Mouse (Mus musculus): ENCODE measurements around the gene Slc35e2. TPM values are rescaled to one million over a fixed set of nuclear protein-coding genes. Genes with fewer than 3 reads are reported as not detected.

Slc35e2 gene
- 10 to 100 TPM; 24.5 to 30.3 TPM for total RNA-seq (2023)

DNA sequence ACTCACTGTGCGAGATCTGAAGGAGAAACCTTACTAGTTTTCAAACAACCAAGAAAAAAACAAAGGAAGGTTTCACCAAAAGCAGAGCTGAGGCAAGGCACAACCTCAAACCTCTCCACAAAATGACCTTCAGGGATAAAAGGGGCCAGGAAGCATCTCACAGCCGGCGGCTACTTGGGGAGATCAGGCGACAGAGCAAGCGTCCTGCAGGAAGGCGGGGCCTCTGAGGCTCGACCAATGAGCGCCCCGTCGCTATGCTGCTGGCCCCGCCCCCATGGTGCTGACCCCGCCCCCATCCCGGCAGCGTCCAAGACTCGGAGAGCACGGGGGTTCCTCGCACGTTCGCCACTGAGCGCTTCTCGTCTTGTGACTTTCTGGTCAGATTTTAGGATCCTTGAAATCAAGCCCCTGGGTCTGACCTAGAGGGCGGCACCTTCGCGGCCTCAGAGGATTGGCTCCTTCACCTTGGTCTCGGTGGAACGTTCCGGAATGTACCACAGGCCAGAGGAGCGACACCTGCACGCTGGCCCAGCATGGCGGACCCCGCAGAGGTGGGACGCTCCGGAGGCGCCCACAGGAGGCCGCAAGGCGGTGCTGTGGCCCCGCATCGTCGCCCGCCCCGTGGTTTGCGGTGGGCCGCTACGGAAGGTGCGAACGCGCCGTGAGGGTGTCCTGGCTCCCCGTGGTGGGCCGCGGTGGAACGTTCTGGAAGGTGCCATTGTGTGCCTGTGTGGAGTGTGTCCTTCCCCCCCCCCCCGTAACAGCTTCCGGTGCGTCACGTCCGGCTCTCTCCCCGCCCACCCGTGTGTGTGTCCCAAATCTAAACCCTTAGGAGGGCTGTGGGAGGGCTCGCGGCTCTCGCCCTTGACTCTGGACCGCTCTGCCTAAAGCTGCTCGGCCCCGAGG lies at the start of gene Slc35e2:
TSS of gene Slc35e2 (plus strand) at position 326 of the 906 bp plus-strand sequence.

DNA sequence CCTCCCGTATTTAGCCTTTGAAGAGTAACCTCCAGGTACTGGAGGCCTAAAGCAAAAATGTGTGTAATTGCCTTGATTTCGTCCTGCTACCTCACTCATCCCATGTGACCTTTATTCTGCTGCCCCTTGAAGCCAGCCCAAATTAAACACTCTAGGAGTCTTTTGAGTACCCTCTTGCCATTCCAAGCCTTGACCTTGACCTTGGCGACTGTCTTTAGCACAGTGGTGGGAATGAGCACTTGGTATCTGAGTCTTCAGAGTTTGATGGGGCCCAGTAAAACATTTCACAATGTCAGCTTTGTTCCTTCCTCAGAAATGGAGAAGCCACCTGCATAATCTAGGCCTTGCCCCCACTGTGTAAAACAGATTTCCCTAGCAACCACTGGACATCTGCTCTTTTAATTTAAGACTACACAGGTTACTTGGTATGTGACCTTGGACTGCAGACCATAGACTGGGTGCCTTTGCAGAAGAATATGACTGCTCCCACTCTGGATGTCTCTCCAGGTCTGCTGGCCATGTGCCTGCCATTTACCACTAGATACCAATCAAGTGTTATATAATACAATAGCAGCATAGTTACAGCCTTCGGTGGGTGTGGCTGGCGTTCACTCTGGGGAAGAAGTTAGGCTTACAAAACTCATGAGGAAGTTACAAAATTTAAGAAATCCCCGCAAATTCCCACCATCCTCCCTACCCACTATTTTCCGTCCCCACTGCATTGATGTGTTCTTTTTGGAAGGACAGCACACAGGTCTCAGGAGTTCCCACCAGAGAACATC lies 39.4 kb upstream of the Slc35e2 start, which contains the start of gene Nadk:
TSS of gene Nadk (plus strand) at position 718 of the 782 bp plus-strand sequence.

DNA sequence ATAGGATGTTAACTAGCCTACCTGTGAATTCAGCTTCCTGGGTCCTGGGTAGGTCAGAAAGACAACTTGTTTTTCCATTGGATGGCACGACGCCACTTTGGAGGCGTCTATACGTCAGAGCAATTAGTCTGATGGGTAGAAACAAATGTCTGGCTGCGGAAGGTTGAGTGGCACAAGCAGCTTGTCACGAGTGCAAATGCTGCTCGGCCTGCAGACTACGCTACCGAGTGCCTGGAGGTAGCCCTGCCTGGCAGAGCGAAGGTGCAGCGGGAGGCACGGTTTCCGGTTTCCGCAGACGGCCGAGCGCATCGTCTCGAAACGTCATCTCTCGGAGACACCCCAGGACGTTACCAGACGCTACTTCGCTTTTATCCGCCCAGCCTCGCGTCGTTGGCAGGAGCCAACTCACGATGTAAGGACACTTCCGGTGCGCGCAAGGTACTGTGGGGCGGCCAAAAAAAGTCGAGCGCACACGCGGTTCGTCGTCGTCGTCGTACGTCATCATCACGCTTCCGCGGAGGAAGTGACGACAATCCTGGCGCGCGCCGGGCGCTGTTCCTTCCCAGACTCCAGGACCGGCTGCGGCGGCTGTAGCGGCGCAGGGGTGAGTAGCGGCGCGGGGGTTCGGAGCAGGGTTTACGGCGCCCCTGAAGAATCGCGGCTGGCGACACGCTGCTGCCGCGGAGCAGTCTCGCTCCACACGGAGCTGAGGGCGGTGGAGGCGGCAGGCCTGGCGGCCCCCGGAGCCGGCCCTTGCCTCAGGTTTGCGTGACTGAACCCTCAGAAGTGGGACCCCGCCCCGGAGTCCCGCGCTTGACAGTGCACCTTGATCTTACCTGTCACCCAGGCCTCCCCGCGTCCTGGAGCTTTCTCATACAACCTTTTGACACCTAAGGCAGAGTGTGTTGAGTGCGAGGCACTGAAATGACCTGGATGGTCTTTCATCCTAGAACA lies 23.4 kb downstream of the Slc35e2 start, which contains the start of gene Cdk11b:
TSS of gene Cdk11b (plus strand) at position 517 of the 954 bp plus-strand sequence.

DNA sequence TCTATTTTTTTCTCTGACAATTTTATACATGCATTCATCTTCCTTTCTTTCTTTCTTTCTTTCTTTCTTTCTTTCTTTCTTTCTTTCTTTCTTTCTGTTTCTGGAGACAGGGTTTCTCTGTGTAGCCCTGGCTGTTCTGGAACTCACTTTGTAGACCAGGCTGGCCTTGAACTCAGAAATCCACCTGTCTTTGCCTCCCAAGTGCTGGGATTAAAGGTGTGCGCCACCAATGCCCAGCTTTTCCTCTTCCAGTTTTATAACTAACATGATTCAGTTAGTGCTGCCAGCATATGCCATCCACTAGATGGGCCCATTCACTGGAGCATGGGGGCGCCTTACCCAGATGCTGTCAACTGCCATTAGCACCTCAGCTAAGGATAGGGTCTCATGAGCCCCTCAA lies 44.1 kb downstream of the Slc35e2 start, which contains the start of gene Gm10563:
TSS of gene Gm10563 (minus strand) at position 101 of the 400 bp plus-strand sequence.

DNA sequence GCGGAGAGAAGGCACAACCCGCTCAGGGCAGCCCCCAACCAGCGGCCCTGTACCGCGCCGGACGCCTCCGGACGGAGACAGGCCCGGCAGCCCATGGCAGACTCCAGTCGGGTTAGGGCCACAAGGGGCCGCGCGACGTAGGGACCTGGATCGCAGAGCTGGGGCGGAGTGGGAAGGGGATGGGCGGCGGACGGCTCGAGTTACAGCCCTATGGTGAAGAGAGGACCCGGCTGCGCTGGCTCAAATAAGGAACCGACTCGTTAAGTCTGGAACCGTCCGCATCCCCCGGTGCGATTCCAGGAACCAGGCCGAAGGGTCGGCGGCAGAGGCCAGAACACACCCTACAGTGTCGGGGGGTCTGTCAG lies 51.9 kb downstream of the Slc35e2 start, which contains the start of gene Mmp23:
TSS of gene Mmp23 (minus strand) at position 299 of the 365 bp plus-strand sequence.

DNA sequence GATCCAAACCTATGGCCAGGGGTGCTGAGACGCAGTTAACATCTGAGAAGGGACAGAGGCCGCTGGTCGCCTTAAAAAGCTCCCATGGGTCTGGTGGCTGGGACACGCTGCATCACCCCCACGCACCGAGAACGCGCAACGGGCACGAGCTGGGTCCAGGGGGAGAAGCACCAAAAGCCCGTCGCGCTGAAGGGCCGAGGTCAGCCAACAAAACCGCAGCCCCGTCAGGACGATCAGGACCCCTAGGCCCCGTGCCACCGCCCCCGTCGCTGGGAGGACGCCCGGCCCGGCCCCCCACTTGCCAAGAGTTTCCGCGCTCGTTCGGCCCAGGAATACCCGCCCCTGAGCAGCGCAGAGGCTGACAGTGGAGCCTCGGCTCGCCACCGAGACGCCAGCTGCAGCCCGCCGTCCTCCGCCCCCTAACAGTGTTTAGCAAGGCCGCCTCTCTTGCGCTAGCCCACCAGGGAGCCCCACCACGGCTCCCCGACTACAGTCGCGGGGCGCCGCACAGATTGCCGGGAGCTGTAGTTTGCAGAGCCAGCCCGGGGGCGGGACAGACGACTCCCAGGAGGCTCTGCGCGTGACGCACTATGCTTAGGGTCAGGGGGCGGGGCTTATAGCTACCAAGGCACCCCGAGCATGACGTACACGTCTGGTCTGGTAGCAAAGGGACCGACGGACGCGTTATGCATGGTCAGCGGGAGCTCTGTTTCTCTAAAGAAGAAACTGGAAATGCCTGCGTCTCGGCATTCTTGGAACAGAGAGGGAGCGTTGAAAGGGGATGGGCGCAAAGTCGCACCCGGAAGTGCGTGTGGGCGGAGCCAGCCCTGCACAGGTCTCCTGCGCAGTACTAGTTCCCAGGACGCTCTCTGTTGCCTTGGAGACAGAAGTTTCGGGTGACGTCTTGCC lies 67.7 kb downstream of the Slc35e2 start, which contains the start of gene Mib2:
TSS of gene Mib2 (minus strand) at position 510 of the 909 bp plus-strand sequence.

Other genes with a start within 250 kb of the Slc35e2 start
- gene Prkcz, start 240.1 kb upstream of the Slc35e2 start, total RNA-seq (2023) = 1 to 10 TPM; 6.9 to 8.7 TPM
- gene Gabrd, start 203.3 kb upstream of the Slc35e2 start, total RNA-seq (2023) = not detected
- under 1 TPM; 0.15 to 0.50 TPM for gene Cfap74, start 192.2 kb upstream of the Slc35e2 start, total RNA-seq (2023)
- not detected for gene Tmem52, start 132.3 kb upstream of the Slc35e2 start, total RNA-seq (2023)
- gene Gnb1, start 110.1 kb upstream of the Slc35e2 start, total RNA-seq (2023) = 100 to 1,000 TPM; 266 to 293 TPM
- gene Nadk, start 39.0 kb upstream of the Slc35e2 start, total RNA-seq (2023) = 10 to 100 TPM; 50.7 to 51.2 TPM
- gene Cdk11b, start 23.4 kb downstream of the Slc35e2 start, total RNA-seq (2023) = 100 to 1,000 TPM; 142 to 147 TPM
- not detected for gene Gm10563, start 44.0 kb downstream of the Slc35e2 start, total RNA-seq (2023)
- not detected for gene Mmp23, start 52.0 kb downstream of the Slc35e2 start, total RNA-seq (2023)
- 10 to 100 TPM; 45.4 to 47.4 TPM for gene Mib2, start 67.8 kb downstream of the Slc35e2 start, total RNA-seq (2023)
- 1 to 10 TPM; 3.8 to 5.4 TPM for gene Fndc10, start 92.9 kb downstream of the Slc35e2 start, total RNA-seq (2023)
- gene Ssu72, start 103.4 kb downstream of the Slc35e2 start, total RNA-seq (2023) = 10 to 100 TPM; 78.2 to 97.2 TPM
- under 1 TPM; 0.52 to 0.65 TPM for gene Tmem240, start 133.4 kb downstream of the Slc35e2 start, total RNA-seq (2023)
- 10 to 100 TPM; 49.7 to 54.5 TPM for gene Atad3a, start 159.7 kb downstream of the Slc35e2 start, total RNA-seq (2023)
- not detected for gene Vwa1, start 173.3 kb downstream of the Slc35e2 start, total RNA-seq (2023)
- gene Tmem88b, start 184.5 kb downstream of the Slc35e2 start, total RNA-seq (2023) = not detected
- not detected for gene Ankrd65, start 189.0 kb downstream of the Slc35e2 start, total RNA-seq (2023)
- gene Mrpl20, start 201.5 kb downstream of the Slc35e2 start, total RNA-seq (2023) = 10 to 100 TPM; 36.1 to 46.0 TPM
- 100 to 1,000 TPM; 234 to 257 TPM for gene Ccnl2, start 211.1 kb downstream of the Slc35e2 start, total RNA-seq (2023)
- 10 to 100 TPM; 69.6 to 73.2 TPM for gene Aurkaip1, start 229.9 kb downstream of the Slc35e2 start, total RNA-seq (2023)
- gene Mxra8, start 238.3 kb downstream of the Slc35e2 start, total RNA-seq (2023) = 10 to 100 TPM; 11.4 to 16.3 TPM
- 10 to 100 TPM; 63.8 to 68.9 TPM for gene Dvl1, start 246.0 kb downstream of the Slc35e2 start, total RNA-seq (2023)